Mouse (Mus musculus): ENCODE results near the gene Mgp.

Gene Mgp

DNA sequence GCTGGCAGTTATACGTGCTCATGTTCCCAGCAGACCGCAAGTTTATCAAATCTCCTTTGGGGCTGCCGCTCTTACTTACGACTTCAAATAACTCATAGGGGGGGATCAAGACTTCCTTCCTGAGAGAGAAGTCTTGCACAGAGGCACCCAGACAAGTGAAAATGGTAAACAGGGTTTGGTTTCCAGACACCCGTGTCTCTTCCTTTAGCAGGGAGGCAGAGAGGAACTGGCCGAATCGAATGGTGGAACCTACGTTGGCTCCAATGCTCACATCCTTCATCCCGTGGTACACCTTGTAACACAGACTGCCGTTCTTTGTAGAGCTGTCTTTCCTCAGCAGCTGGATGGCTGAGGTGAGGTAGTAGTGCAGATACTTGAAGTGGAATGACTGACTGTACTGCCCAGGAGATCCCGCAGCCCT, 21.3 kb downstream of the Mgp start:
- DNase-seq (ENCODE audit: inconsistent age in 2 of 2, low spot score in 1 of 2): no peak

- peak in 1 of 2 experiments; percentile 29 for DNase-seq (ENCODE audit: inconsistent age in 2 of 2, low spot score in 1 of 2)
Observed at GRCm38 (mm10) chr6:136852762-136853161, 22.9 kb downstream of the Mgp start.

DNA sequence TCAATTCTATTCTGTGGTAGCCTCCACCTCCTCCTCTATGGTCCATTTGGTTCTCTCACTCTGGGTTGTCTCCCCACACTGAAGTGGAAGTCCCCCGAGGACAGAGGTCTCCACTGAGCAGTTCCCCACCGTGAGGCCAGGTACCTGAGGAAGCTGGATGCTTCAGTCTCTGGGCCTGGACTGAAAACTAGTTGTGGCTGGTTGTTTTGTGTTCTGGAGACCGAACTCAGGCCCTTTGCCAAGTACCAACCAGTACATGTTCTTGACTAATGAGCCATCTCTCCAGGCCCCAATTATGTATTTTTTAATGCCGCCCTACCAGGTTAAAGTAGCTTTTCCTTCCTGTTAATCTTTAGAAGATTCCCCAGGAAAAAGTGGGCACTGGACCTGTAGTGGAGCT, 23.3 kb downstream of the Mgp start:
- no peak for DNase-seq (ENCODE audit: inconsistent age in 2 of 2, low spot score in 1 of 2)

- no peak for DNase-seq (ENCODE audit: inconsistent age in 2 of 2, low spot score in 1 of 2)
Observed at GRCm38 (mm10) chr6:136850267-136850666, 25.4 kb downstream of the Mgp start.

DNA sequence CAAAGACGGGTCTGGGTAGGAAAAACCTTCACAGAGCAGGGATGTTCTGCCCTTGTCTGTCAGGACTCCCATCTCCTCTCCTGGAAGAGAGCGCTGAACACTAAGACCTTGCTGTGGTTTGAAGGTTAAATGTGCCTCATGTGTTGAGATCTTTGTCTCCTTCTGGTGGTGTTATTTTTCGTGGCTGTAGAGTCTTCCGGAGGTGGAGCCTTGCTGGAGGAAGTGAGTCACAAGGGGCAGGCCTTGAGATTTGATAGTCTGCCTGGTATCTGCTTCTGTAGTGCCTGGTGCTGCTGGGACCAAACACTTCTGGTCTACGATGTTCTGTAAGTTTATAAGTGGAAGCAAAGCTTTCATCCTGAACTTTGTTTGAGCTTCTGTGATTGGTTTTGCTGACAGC, 26.7 kb downstream of the Mgp start:
- no peak for DNase-seq (ENCODE audit: inconsistent age in 2 of 2, low spot score in 1 of 2)

- no peak for DNase-seq (ENCODE audit: inconsistent age in 2 of 2, low spot score in 1 of 2)
Observed at GRCm38 (mm10) chr6:136848399-136848798, 27.2 kb downstream of the Mgp start.

- peak; percentile 50 to 81 for DNase-seq (ENCODE audit: inconsistent age in 2 of 2, low spot score in 1 of 2)
Observed at GRCm38 (mm10) chr6:136847790-136848189, 27.8 kb downstream of the Mgp start.

DNA sequence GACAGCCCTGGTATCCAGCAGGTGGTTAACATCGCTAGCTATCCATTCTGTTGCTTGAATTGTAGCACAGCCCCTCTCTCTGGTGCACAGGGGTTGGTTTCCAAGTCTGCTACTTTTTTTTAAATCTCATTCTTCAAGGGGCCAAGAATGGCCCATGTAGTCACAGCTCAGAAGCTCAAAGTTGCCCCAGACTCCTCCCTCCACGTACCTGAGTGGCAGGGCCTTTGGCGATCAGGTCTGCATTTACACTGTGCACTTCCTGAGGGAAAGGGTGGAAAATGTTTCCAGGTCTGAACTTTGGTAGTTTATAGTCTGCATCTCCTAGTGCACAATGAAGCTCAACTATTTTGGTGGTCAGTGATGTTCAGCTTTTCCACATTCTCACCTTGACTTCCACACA, 28.4 kb downstream of the Mgp start:
- DNase-seq (ENCODE audit: inconsistent age in 2 of 2, low spot score in 1 of 2): no peak

- DNase-seq (ENCODE audit: inconsistent age in 2 of 2, low spot score in 1 of 2): no peak
Observed at GRCm38 (mm10) chr6:136845706-136846480, 29.7 kb downstream of the Mgp start.

DNA sequence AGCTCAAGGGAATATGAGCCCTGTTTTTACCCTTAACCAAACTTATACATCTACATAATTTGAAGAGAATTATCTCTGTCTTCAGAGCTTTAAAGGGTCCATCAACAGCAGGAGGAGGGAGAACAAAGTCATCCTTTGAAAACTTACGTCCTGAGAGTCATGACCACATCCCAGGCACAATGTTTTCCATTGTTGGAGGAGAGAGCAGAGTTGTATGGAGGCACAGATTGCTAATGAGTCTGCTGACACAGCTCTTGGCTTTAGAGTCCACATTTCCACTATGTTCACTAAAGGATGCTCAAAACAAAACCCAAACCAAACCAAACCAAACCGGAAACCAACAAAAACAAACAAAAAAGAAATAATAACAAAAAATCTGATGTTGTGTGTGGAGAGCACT, 30.7 kb downstream of the Mgp start:
- no peak for DNase-seq (ENCODE audit: inconsistent age in 2 of 2, low spot score in 1 of 2)

DNA sequence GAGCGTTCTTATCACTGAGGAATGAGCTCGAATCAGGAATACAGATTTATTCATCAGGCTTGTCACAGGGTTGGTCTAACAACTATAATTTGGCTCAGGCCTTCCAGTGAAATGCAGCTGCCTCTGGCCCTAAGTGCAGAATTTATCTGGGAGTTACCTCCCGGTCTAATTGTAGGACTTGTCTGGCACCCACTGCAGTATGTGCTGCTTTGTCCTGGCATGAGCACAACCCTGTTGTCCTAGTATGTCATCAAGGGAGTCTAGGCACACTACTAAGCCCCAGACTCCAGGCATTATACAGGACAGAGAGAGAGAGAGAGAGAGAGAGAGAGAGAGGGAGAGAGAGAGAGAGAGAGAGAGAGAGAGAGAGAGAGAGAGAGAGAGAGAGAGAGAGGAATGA, 38.3 kb downstream of the Mgp start:
- no peak for DNase-seq (ENCODE audit: inconsistent age in 2 of 2, low spot score in 1 of 2)

- DNase-seq (ENCODE audit: inconsistent age in 2 of 2, low spot score in 1 of 2): no peak
Observed at GRCm38 (mm10) chr6:136835352-136835751, 40.3 kb downstream of the Mgp start, which contains the start of gene Smco3. Gene Smco3 (minus strand): TSS chr6:136835452.

GRCm38 (mm10) chr6:136831712-136832111, 43.9 kb downstream of the Mgp start:
- no peak for DNase-seq (ENCODE audit: inconsistent age in 2 of 2, low spot score in 1 of 2)

GRCm38 (mm10) chr6:136828681-136829080, 46.9 kb downstream of the Mgp start:
- DNase-seq (ENCODE audit: inconsistent age in 2 of 2, low spot score in 1 of 2): peak in 1 of 2 experiments; percentile 50

DNA sequence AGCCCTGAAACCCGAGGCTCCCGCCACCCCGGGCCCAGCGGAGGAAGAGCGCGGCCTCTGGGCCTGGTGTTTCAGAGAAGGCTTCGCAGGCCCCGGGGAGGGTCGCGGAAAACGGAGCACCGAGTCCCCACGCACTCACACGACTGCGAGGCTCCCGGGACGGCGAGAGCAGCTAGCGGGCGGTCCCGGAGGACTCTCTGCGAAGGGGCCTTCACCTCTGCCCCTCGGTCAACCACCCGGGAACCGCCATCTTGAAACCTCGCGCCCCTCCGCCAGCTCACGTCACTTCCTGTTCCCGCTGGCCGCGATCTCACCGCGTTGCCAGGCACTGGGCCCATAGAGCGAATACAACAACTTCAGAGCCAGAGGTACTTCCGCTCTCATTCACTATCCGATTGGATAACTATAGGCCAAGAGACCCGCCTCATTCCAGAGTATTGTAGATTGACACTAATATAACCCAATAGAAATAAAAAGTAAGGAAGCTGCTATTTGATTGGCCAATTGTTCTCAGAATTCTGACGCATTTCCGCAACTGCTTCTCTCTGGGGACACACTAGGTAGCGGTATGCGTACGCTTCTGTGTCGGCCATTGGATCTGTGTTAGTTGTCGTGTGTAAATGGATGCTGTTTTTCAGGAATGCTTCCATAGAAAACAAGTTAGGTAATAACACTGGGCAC, 47.6 kb downstream of the Mgp start, which contains the start of gene Wbp11:
TSS of gene Wbp11 (minus strand) at position 353 of the 681 bp plus-strand sequence.
- DNase-seq (ENCODE audit: inconsistent age in 2 of 2, low spot score in 1 of 2): peak; percentile 97 to 98

- DNase-seq (ENCODE audit: inconsistent age in 2 of 2, low spot score in 1 of 2): no peak
Observed at GRCm38 (mm10) chr6:136827516-136827880, 48.1 kb downstream of the Mgp start, which contains the start of gene BC049715. Gene BC049715 (plus strand): TSS chr6:136827626.

DNA sequence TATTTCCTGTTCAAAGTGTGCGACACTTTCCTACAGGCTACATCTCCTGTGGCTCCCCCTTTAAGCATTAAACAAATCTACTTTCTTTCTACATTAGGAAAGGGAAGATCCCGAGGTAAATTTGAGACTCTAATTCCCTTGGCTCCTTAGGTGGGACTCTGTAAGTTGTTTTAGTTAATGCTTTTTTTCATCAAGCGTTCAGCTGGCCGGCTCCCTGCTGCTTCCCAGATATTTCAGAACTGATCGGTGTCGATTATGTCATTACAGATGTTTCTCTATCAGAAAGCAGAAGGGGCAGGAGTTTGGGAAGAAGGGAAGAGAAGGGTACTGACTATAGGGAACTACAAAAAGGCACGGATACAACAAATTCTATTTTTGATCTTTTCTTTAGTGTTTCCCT, 48.5 kb downstream of the Mgp start:
- DNase-seq (ENCODE audit: inconsistent age in 2 of 2, low spot score in 1 of 2): no peak

- no peak for DNase-seq (ENCODE audit: inconsistent age in 2 of 2, low spot score in 1 of 2)
Observed at GRCm38 (mm10) chr6:136824987-136825386, 50.6 kb downstream of the Mgp start.
